ENCODE assay signal across 28 mouse cellular contexts in the genomic region with DNA sequence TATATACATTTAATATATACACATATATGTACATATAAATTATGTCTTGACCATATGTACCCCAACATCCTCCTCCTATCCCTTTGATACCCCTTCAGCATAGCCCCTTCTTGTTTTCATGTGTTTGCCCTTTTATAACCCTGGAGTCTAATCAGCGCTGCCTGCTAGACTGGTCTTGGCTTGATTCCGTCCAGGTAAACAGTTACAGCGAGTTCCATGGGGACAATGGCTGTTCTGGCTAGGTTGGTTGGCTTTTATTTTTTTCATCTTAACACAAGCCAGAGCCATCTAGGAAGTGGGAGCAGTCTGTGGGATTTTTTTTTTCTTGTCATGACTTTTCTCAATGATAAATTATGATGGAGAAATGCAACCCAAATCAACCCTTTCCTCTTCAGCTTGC.
DNase-seq lines count a peak whose midpoint lies in the region; ATAC-seq and TF ChIP-seq lines count a peak whose summit lies in the region.
"Had no signal": no experiment of that assay in that cellular context is flagged by ENCODE, and none has a peak within 500 bp of the region (broad histone marks: within the 10 kb centered on the region; RNA-seq: fewer than 3 reads in every experiment).

No protein-coding gene starts in this region.

- peak overlapping the region; percentile 21; the same call in 1 of the 2 replicates for H3K27ac ChIP-seq in kidney, adult 2 months (ENCODE audit: insufficient read depth, low read depth, low read length)
- 0 out of 2 replicates have a peak overlapping the region, but pooled peaks have one; percentile 6 for H3K27ac ChIP-seq in lung, embryonic 16.5 days (ENCODE audit: low read length)
- H3K27ac ChIP-seq in stomach, embryonic 15.5 days: peak overlapping the region; percentile 12; the same call in 1 of the 2 replicates
- H3K27ac ChIP-seq: embryonic facial prominence, embryonic 13.5 days; embryonic facial prominence, embryonic 15.5 days; forebrain, embryonic 10.5 days; forebrain, embryonic 12.5 days had no signal

- DNase-seq in kidney, adult 2 months: no peak
- no peak for DNase-seq in kidney, adult 9 months
- no peak for DNase-seq in lung, postnatal 14 days
- no peak for DNase-seq in c-Kit-positive CD71-positive TER-119-positive erythroid progenitor cells, embryonic 14.5 days (ENCODE audit: low spot score)
- DNase-seq: adrenal gland, adult 8-10 months; adrenal gland, postnatal 14 days; adrenal gland, postnatal 36 days; B cell, adult 2 months; cerebellum, adult 11 months; cerebellum, adult 18-20 months; cerebellum, adult 8-10 months; cerebellum, adult 9-11 months; cerebellum, postnatal 14 days; cerebellum, postnatal 36 days; embryo, embryonic 11 days had no signal

- 0 out of 2 replicates have a peak, but pooled peaks cover 3% of the 10 kb centered on the region for H3K4me1 ChIP-seq in kidney, adult 2 months (ENCODE audit: control insufficient read depth, insufficient read depth, low read length)
- peaks cover 6% of the 10 kb centered on the region; the same call in 1 of the 2 replicates for H3K4me1 ChIP-seq in lung, embryonic 16.5 days (replicated peaks; ENCODE audit: control insufficient read depth, insufficient read depth, low read length)
- H3K4me1 ChIP-seq in stomach, embryonic 15.5 days: no peaks in the 10 kb centered on the region
- H3K4me1 ChIP-seq: embryonic facial prominence, embryonic 13.5 days; embryonic facial prominence, embryonic 15.5 days had no signal

- no peak for TF ChIP-seq CTCF in kidney, adult 2 months (conservative IDR thresholded peaks at IDR 0.05; ENCODE audit: insufficient read depth, insufficient read length, low read depth, low read length)

- no peak overlapping the region for H3K4me3 ChIP-seq in kidney, adult 2 months (ENCODE audit: insufficient read depth, low read depth, low read length)
- no peak overlapping the region for H3K4me3 ChIP-seq in lung, embryonic 16.5 days (ENCODE audit: low read length)
- no peak overlapping the region for H3K4me3 ChIP-seq in stomach, embryonic 15.5 days (replicated peaks)
- H3K4me3 ChIP-seq: embryonic facial prominence, embryonic 13.5 days; embryonic facial prominence, embryonic 15.5 days; erythroblast, embryonic 14.5 days; forebrain, embryonic 10.5 days; forebrain, embryonic 12.5 days had no signal

- TF ChIP-seq POLR2A in kidney, adult 2 months (IDR thresholded peaks at IDR 0.05; ENCODE audit: low read depth, low read length): no peak

- no peak overlapping the region for H3K4me2 ChIP-seq in lung, embryonic 16.5 days (ENCODE audit: low read depth, low read length)
- no peak overlapping the region for H3K4me2 ChIP-seq in stomach, embryonic 15.5 days
- H3K4me2 ChIP-seq: embryonic facial prominence, embryonic 13.5 days; embryonic facial prominence, embryonic 15.5 days; forebrain, embryonic 12.5 days had no signal

- WGBS in kidney, adult 2 months: 53% methylated on average over 3 of the region's 3 CpGs
- WGBS in lung, embryonic 16.5 days: 60% methylated on average over 3 of the region's 3 CpGs
- WGBS in stomach, embryonic 15.5 days: 65% methylated on average over 3 of the region's 3 CpGs

- no peak for ATAC-seq in lung, embryonic 16.5 days (ENCODE audit: low read depth)
- no peak for ATAC-seq in stomach, embryonic 15.5 days (ENCODE audit: insufficient read depth, low FRiP score, low read depth)
- ATAC-seq: activated CD4-positive, CD25-positive, alpha-beta regulatory T cell, adult 4 months; CD4-positive, CD25-positive, alpha-beta regulatory T cell, adult 4 months; forebrain, embryonic 14.5 days; forebrain, embryonic 16.5 days; Patski had no signal

- H3K9me3 ChIP-seq in lung, embryonic 16.5 days (ENCODE audit: control insufficient read depth, low read length): no peaks in the 10 kb centered on the region
- no peaks in the 10 kb centered on the region for H3K9me3 ChIP-seq in stomach, embryonic 15.5 days
- H3K9me3 ChIP-seq: embryonic facial prominence, embryonic 13.5 days; embryonic facial prominence, embryonic 15.5 days; forebrain, embryonic 10.5 days had no signal

- H3K36me3 ChIP-seq in kidney, adult 2 months (ENCODE audit: control insufficient read depth, insufficient read depth, low read length): no peaks in the 10 kb centered on the region
- H3K36me3 ChIP-seq in lung, embryonic 16.5 days (ENCODE audit: control insufficient read depth, insufficient read depth, low read length): no peaks in the 10 kb centered on the region
- H3K36me3 ChIP-seq in stomach, embryonic 15.5 days: no peaks in the 10 kb centered on the region
- H3K36me3 ChIP-seq: embryonic facial prominence, embryonic 13.5 days; embryonic facial prominence, embryonic 15.5 days; forebrain, embryonic 10.5 days; forebrain, embryonic 12.5 days; G1E had no signal

- H3K9ac ChIP-seq in lung, embryonic 16.5 days (ENCODE audit: low read length): no peak overlapping the region
- H3K9ac ChIP-seq in stomach, embryonic 15.5 days: no peak overlapping the region
- H3K9ac ChIP-seq: embryonic facial prominence, embryonic 13.5 days; embryonic facial prominence, embryonic 15.5 days; forebrain, embryonic 12.5 days had no signal

- no peaks in the 10 kb centered on the region for H3K27me3 ChIP-seq in kidney, adult 2 months (replicated peaks; ENCODE audit: control insufficient read depth, insufficient read depth, low read length)
- no peaks in the 10 kb centered on the region for H3K27me3 ChIP-seq in lung, embryonic 16.5 days (ENCODE audit: control insufficient read depth, insufficient read depth, low read depth, low read length)
- H3K27me3 ChIP-seq in stomach, embryonic 15.5 days (replicated peaks): no peaks in the 10 kb centered on the region
- H3K27me3 ChIP-seq: embryonic facial prominence, embryonic 13.5 days; embryonic facial prominence, embryonic 15.5 days; forebrain, embryonic 12.5 days; Patski had no signal
